Mouse (Mus musculus) spleen, embryonic (tissue): Measurements from ENCODE around the gene Zswim9.

Source experiments
- CTCF ChIA-PET: fragments of 350-600 bp; sonication (Branson Sonifier 250); formaldehyde crosslinking; loops from one replicate; lab custom pipeline; 2022; lab: Charles Lee

Gene Zswim9

DNA sequence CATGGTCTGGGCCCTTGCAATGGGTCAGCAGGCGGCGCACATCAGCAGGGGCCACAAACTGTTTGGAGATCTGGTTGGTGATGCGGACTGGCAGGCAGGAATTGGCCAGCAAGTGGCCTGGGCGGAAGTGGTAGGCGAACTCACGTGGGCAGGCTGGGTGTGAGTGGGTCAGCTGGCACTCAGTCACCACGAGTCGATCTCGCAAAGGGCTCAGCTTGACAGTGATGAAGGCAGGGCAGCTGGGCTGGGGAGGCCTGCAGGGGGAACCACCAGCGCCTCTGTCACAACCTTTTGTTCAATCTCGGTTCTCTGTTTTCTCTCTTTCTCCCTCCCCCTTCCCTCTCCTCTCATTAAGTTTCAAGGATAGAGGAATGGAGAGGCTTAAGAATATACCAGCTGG, 9.1 kb downstream of the Zswim9 start:
- CTCF ChIA-PET = no interaction called here

DNA sequence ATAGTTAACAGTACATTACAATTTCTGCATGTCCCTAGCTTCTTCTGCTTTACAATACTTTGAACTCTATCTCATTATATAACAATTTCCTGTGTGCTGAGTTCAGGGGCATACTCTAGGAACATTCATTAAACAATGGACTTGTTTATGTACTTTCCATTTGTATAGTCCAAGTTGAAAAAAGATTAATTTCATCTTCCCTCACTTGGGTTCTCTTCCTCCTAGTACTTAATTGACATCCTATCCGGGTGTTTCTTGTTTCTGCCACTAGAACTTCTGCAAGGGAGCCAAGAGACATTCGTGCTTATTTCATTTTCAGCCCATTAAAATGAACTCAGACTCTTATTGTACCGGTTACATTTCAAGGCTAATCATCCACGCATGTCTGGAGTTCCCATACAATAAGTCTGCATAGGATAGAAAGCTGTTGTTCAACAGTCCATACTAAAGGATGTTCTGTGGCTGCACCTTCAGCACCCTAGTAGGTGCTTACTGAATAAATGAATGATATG, 9.7 kb downstream of the Zswim9 start:
- CTCF ChIA-PET = no interaction called here

DNA sequence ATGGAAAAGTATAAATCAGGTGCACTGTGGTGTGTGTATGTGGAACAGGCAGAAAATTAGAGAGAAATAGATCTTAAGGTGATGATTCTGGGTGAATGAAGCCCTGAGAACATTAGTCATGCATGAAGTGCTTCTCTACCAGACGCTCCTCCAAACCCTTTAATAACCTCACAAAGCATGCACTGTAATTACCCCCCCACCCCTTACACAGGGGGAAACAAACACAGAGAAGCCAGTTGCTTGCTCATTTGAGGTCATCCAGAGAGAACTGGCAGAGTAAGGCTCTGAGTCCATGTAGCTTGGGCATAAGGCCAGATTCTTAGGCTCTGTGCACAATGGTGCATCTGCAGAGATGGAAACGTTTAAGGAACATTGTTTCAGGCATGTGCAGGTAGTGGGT, 14.1 kb downstream of the Zswim9 start:
- CTCF ChIA-PET = no interaction called here

DNA sequence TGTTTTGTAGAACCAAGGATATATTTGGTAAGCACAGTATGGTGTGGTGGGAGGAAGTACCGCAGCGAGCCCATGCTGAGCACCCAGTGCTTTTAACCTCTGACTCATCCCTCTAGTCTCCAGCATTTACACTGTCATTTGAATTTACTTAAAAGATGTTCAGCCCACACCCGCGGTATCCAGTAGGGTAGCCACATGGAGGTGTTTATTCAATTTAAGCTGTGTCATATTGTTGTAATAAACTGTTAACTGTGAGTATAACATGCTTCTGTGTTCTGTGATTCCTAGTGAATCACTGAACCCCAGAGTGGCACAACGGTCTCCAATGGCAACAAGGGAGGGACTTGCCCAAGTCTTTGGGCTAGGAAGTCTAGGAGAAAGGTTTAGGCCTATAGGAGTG, 14.7 kb downstream of the Zswim9 start:
- CTCF ChIA-PET = no interaction called here

DNA sequence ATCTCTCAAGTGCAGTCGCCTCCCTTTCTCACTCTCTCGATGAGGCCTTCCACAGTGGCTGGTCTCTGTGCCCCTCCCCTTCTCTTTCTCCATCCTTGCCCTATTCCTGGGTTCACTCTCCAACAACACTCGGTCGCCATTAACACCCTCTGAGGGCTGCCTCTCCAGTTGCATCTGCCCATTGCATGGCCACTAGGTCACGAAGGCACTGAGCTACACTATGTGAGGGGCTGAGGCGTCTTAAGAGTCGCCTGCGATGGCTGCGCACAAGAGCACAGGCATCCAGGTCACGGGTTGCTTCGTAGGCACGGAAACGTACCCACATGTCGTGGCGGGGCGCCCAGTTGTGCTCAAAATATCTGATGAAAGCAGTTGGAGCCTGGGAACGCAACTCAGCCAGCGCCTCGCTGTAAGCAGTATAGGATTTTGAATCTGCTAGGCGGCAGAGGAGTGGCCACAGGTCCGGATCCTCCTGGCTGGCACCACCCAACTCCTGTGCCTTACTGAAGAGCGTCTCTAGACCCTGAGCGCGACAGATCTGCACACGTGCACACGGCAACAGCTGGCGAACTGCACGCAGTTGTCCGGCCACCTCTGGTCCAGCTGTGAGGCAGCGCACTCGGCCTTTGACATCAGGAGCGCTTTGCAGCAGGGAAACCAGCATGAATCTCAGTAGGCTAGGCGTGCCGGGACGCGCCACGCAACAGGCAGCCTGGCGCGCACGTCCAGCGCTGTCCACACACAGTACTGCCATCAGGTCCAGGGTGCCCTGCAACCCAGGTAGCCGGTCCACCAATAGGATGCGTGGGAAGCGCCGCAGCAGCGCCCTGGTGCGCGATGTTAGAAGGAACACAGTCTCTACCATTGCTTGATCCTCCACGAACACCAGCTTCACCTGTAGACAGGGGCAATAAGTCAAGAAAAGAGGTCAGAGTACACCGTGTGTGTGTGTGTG, 17.5 kb downstream of the Zswim9 start:
- CTCF ChIA-PET = no interaction called here

DNA sequence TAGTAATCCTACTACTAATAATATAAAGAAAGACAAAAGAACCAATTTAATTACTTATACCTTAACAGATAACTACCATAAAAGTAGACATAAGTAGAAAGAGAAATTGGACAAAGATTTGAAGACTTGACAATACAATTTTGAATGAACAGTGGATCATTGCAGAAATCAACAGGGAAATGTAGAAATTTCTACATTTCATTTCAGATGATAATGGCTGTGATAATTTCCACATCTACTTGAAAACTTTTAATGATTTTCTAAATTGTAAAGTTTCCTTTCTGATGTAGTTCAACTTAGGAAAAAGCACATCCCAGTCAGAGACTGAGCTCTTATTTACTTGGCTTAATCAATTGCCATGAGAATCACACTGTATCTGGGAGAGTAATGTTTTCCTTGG, 65.8 kb downstream of the Zswim9 start, which contains the start of gene Vmn1r89:
Vmn1r89 (plus strand) TSS at position 301 of the 400 bp plus-strand sequence.
- CTCF ChIA-PET = no interaction called here
